Mouse (Mus musculus): ENCODE measurements around the gene Irf2bpl. TPM values are rescaled to one million over a fixed set of nuclear protein-coding genes. Genes with fewer than 3 reads are reported as not detected.

The Irf2bpl gene
- total and polyA plus RNA-seq, 3 experiments: 8.4 to 18.8 (median 11.0) TPM

- DNase-seq (ENCODE audit: low spot score) (no peak), ATAC-seq (ENCODE audit: extremely low read depth, insufficient number of reproducible peaks, low FRiP score, poor library complexity, severe bottlenecking) (no peak)
- Histone ChIP-seq H3K4me1 (ENCODE audit: insufficient read depth, low read depth, low read length) (peaks cover 58% of the 10 kb centered on the region), H3K27me3 (ENCODE audit: insufficient read depth, low read length) (no peaks in the 10 kb centered on the region), H3K4me3 (ENCODE audit: low read depth, low read length) (no peak overlapping the region), H3K36me3 (replicated peaks) (no peaks in the 10 kb centered on the region), H3K9me3 (replicated peaks) (no peaks in the 10 kb centered on the region)
- TF ChIP-seq POLR2AphosphoS5 (IDR thresholded peaks at IDR 0.05; ENCODE audit: insufficient replicate concordance, low read depth, low read length) (no peak), TAL1 (conservative IDR thresholded peaks at IDR 0.05; ENCODE audit: low read depth, low read length) (no peak), CTCF (IDR thresholded peaks at IDR 0.05; ENCODE audit: low read depth, low read length) (no peak), GATA1 (IDR thresholded peaks at IDR 0.05; ENCODE audit: borderline replicate concordance, low read length) (no peak), GATA2 (IDR thresholded peaks at IDR 0.05; ENCODE audit: borderline replicate concordance, low read depth, low read length) (no peak)
Measured at GRCm38 (mm10) chr12:86903828-86904806, 19.5 kb upstream of the Irf2bpl start.

DNA sequence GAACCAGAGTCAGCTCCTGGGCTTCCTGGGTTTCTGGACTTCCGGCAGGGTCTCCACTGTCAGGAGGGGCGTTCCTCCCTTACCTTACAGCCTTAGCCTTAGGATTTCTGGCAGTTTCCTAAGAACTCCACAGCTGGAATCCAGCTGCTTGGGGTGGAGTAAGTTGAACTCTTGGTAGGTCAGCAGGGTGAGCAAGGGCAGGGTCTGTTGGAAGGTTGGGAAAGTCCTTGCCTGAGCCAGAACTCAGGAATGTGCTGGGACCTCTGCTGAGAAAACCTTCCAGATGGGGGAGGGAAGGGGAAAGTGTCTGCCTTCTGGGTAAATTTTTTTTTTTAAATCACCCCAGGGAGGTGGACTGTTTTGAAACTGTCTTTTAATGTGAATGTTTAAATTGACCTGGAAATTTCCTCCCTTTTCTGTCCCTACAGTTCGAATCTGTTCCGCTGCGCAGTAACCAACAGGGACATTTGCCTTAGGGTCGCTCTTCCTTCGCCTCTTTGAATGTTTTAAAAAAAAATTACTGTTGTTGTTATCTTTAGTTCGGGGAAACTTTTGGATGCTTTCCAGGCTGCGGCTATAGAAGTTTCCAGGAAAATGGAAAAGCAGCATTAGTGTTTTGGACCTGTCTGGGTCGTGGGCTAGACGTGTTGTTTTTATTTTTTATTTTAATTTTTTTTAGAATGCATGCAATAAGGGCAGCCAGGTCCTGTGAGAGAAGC lies 15.0 kb upstream of the Irf2bpl start:
- no peak overlapping the region for H3K4me3 ChIP-seq (ENCODE audit: low read depth, low read length)
- TF ChIP-seq CTCF (IDR thresholded peaks at IDR 0.05; ENCODE audit: low read depth, low read length) (no peak), TAL1 (conservative IDR thresholded peaks at IDR 0.05; ENCODE audit: low read depth, low read length) (no peak), POLR2AphosphoS5 (IDR thresholded peaks at IDR 0.05; ENCODE audit: insufficient replicate concordance, low read depth, low read length) (no peak), GATA2 (IDR thresholded peaks at IDR 0.05; ENCODE audit: borderline replicate concordance, low read depth, low read length) (no peak), GATA1 (IDR thresholded peaks at IDR 0.05; ENCODE audit: borderline replicate concordance, low read length) (no peak)
- no peaks in the 10 kb centered on the region for H3K27me3 ChIP-seq (ENCODE audit: insufficient read depth, low read length)
- no peaks in the 10 kb centered on the region for H3K9me3 ChIP-seq (replicated peaks)
- peaks cover 62% of the 10 kb centered on the region for H3K4me1 ChIP-seq (ENCODE audit: insufficient read depth, low read depth, low read length)
- no peaks in the 10 kb centered on the region for H3K36me3 ChIP-seq (replicated peaks)
- DNase-seq (ENCODE audit: low spot score): no peak
- ATAC-seq (ENCODE audit: extremely low read depth, insufficient number of reproducible peaks, low FRiP score, poor library complexity, severe bottlenecking): no peak

DNA sequence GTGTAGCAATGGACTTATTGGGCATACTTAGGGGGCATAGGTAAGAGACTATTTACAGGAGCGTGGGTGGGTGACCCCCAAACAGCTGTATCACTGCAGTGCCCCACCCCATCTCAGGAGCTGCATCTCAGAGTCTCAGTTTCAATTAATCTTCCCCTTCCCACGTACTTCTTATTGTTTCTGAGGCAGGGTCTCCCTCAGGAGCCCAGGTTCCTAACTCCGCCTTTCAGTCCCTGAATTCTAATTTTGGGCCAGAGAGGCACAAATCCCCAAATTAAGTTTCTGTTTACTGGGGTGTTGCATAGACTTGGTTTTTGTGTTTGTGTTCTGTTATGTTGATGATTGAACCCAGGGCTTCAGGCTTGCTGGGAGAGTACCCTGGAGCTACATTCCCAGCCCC lies 13.8 kb upstream of the Irf2bpl start:
- no peak overlapping the region for H3K4me3 ChIP-seq (ENCODE audit: low read depth, low read length)
- ATAC-seq (ENCODE audit: extremely low read depth, insufficient number of reproducible peaks, low FRiP score, poor library complexity, severe bottlenecking) (no peak), DNase-seq (ENCODE audit: low spot score) (no peak)
- H3K4me1 ChIP-seq (ENCODE audit: insufficient read depth, low read depth, low read length): peaks cover 61% of the 10 kb centered on the region
- H3K36me3 ChIP-seq (replicated peaks): no peaks in the 10 kb centered on the region
- no peaks in the 10 kb centered on the region for H3K9me3 ChIP-seq (replicated peaks)
- no peaks in the 10 kb centered on the region for H3K27me3 ChIP-seq (ENCODE audit: insufficient read depth, low read length)
- TF ChIP-seq TAL1 (conservative IDR thresholded peaks at IDR 0.05; ENCODE audit: low read depth, low read length) (no peak), GATA2 (IDR thresholded peaks at IDR 0.05; ENCODE audit: borderline replicate concordance, low read depth, low read length) (no peak), POLR2AphosphoS5 (IDR thresholded peaks at IDR 0.05; ENCODE audit: insufficient replicate concordance, low read depth, low read length) (no peak), CTCF (IDR thresholded peaks at IDR 0.05; ENCODE audit: low read depth, low read length) (no peak), GATA1 (IDR thresholded peaks at IDR 0.05; ENCODE audit: borderline replicate concordance, low read length) (no peak)

DNA sequence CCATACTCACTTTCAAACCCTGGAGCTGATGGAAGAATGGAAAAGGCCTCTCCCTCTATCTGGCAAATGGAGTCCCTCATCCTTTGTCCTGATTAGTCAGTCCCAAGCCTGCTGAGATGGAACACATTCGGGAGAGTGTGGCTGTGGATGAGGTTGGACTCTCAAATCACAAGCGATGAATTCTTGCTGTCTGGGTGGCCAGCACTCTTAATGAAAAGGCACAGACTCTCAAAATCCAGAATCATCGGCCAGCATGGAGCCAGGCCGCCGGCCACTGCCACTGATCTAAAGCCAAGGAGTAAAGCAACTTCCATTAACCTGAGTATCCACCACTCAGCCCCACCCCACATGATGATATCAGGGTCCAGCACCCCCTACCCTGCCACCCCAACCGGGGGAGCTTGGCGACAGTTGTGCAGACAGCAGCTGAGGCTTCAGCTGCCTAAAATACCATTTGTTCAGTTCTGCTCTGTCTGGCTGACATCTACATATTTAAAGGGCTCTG lies 13.2 kb upstream of the Irf2bpl start:
- no peaks in the 10 kb centered on the region for H3K9me3 ChIP-seq (replicated peaks)
- no peaks in the 10 kb centered on the region for H3K36me3 ChIP-seq (replicated peaks)
- H3K4me1 ChIP-seq (ENCODE audit: insufficient read depth, low read depth, low read length): peaks cover 65% of the 10 kb centered on the region
- H3K27me3 ChIP-seq (ENCODE audit: insufficient read depth, low read length): no peaks in the 10 kb centered on the region
- ATAC-seq (ENCODE audit: extremely low read depth, insufficient number of reproducible peaks, low FRiP score, poor library complexity, severe bottlenecking): no peak
- no peak for DNase-seq (ENCODE audit: low spot score)
- TF ChIP-seq TAL1 (conservative IDR thresholded peaks at IDR 0.05; ENCODE audit: low read depth, low read length) (no peak), GATA2 (IDR thresholded peaks at IDR 0.05; ENCODE audit: borderline replicate concordance, low read depth, low read length) (no peak), GATA1 (IDR thresholded peaks at IDR 0.05; ENCODE audit: borderline replicate concordance, low read length) (no peak), CTCF (IDR thresholded peaks at IDR 0.05; ENCODE audit: low read depth, low read length) (no peak), POLR2AphosphoS5 (IDR thresholded peaks at IDR 0.05; ENCODE audit: insufficient replicate concordance, low read depth, low read length) (no peak)
- H3K4me3 ChIP-seq (ENCODE audit: low read depth, low read length): no peak overlapping the region

GRCm38 (mm10) chr12:86896921-86897512 lies 12.4 kb upstream of the Irf2bpl start:
- Histone ChIP-seq H3K27me3 (ENCODE audit: insufficient read depth, low read length) (no peaks in the 10 kb centered on the region), H3K4me1 (ENCODE audit: insufficient read depth, low read depth, low read length) (peaks cover 71% of the 10 kb centered on the region), H3K36me3 (replicated peaks) (no peaks in the 10 kb centered on the region), H3K4me3 (ENCODE audit: low read depth, low read length) (no peak overlapping the region), H3K9me3 (replicated peaks) (no peaks in the 10 kb centered on the region)
- ATAC-seq (ENCODE audit: extremely low read depth, insufficient number of reproducible peaks, low FRiP score, poor library complexity, severe bottlenecking) (no peak), DNase-seq (ENCODE audit: low spot score) (no peak)
- TF ChIP-seq TAL1 (conservative IDR thresholded peaks at IDR 0.05; ENCODE audit: low read depth, low read length) (no peak), CTCF (IDR thresholded peaks at IDR 0.05; ENCODE audit: low read depth, low read length) (no peak), POLR2AphosphoS5 (IDR thresholded peaks at IDR 0.05; ENCODE audit: insufficient replicate concordance, low read depth, low read length) (no peak), GATA2 (IDR thresholded peaks at IDR 0.05; ENCODE audit: borderline replicate concordance, low read depth, low read length) (no peak), GATA1 (IDR thresholded peaks at IDR 0.05; ENCODE audit: borderline replicate concordance, low read length) (no peak)

Measured in G1E (cell line).